Mouse (Mus musculus) CH12.LX (cell line): ENCODE results near the gene Lrrc9. TPM values are rescaled to one million over a fixed set of nuclear protein-coding genes. Genes with fewer than 3 reads are reported as not detected.

Experiments
- DNase-seq: peaks from one replicate; pipeline ENCODE4 v3.0.0-alpha.2; 2013; ENCODE audit errors: extremely low read depth
- H3K27ac ChIP-seq: 2 replicates; pipeline ENCODE4 v1.5.1; 2012; ENCODE audit warnings: low read depth, mild to moderate bottlenecking, control low read depth, moderate library complexity; ENCODE audit not compliant: insufficient read depth
- H3K27me3 ChIP-seq: replicated peaks from 2 replicates; pipeline ENCODE3; 2012; ENCODE audit warnings: inconsistent platforms
- H3K36me3 ChIP-seq, 2 experiments: replicated peaks in 1 of 2; 2 replicates each; pipeline versions ENCODE3 to v1.6.1; 2012; ENCODE audit warnings: inconsistent platforms in 1 of 2, low read length in 1 of 2, mild to moderate bottlenecking in 1 of 2, mixed read lengths in 1 of 2, moderate library complexity in 1 of 2; ENCODE audit not compliant: control insufficient read depth in 1 of 2, insufficient read depth in 1 of 2
- H3K4me1 ChIP-seq, 2 experiments: 2 replicates each; pipeline ENCODE4 v1.6.1; 2012; ENCODE audit warnings: inconsistent platforms in 1 of 2, moderate library complexity in 1 of 2; ENCODE audit not compliant: insufficient read depth in 2 of 2, control insufficient read depth in 1 of 2
- H3K4me2 ChIP-seq: 2 replicates; pipeline ENCODE4 v1.6.1; 2012; ENCODE audit warnings: low read depth, mild to moderate bottlenecking, control low read depth; ENCODE audit not compliant: poor library complexity, insufficient read depth, severe bottlenecking
- H3K4me3 ChIP-seq, 3 experiments: fragments of 150-350 bp in 1 of 3; sonication (generic) in 1 of 3; replicated peaks in 1 of 3; 2 replicates each; pipeline versions ENCODE3 to v1.5.1; 2011 to 2012; ENCODE audit warnings: low read depth in 2 of 3, low read length in 2 of 3, mild to moderate bottlenecking in 2 of 3, moderate library complexity in 2 of 3, control low read depth in 1 of 3, improper control_type of control experiment in 1 of 3, inconsistent platforms in 1 of 3, mixed read lengths in 1 of 3; ENCODE audit not compliant: poor library complexity in 1 of 3
- H3K79me2 ChIP-seq: replicated peaks from 2 replicates; pipeline ENCODE4 v1.6.1; 2012; ENCODE audit warnings: mild to moderate bottlenecking, moderate library complexity; ENCODE audit not compliant: control insufficient read depth, poor library complexity, insufficient read depth, severe bottlenecking; ENCODE audit errors: extremely low read depth
- H3K9ac ChIP-seq: 2 replicates; pipeline ENCODE4 v1.6.1; 2012; ENCODE audit warnings: low read depth, mild to moderate bottlenecking, control low read depth, moderate library complexity; ENCODE audit not compliant: insufficient read depth
- H3K9me3 ChIP-seq: replicated peaks from 2 replicates; pipeline ENCODE3; 2012; ENCODE audit warnings: low read length, inconsistent platforms, mixed read lengths
- BHLHE40 ChIP-seq: IDR thresholded peaks from 2 replicates; pipeline ENCODE4 v1.6.1; 2011; ENCODE audit warnings: mild to moderate bottlenecking, low read depth, low read length, improper control_type of control experiment
- CHD1 ChIP-seq: IDR thresholded peaks from 2 replicates; pipeline ENCODE4 v1.6.1; 2012; ENCODE audit warnings: low read depth, low read length, improper control_type of control experiment, inconsistent platforms
- E2F4 ChIP-seq: IDR thresholded peaks from 2 replicates; pipeline ENCODE4 v1.6.1; 2011; ENCODE audit warnings: low read depth, low read length, improper control_type of control experiment; ENCODE audit not compliant: insufficient replicate concordance
- ELF1 ChIP-seq: IDR thresholded peaks from 2 replicates; pipeline ENCODE4 v1.6.1; 2014; ENCODE audit warnings: low read depth, mild to moderate bottlenecking, inconsistent platforms, low read length, improper control_type of control experiment
- ETS1 ChIP-seq: conservative IDR thresholded peaks from 2 replicates; pipeline ENCODE4 v1.6.1; 2012; ENCODE audit warnings: low read depth, mild to moderate bottlenecking, inconsistent platforms, low read length, improper control_type of control experiment, moderate library complexity
- GABPA ChIP-seq: IDR thresholded peaks from 2 replicates; pipeline ENCODE4 v1.6.1; 2012; ENCODE audit warnings: low read depth, low read length, improper control_type of control experiment, inconsistent platforms; ENCODE audit not compliant: insufficient replicate concordance
- HCFC1 ChIP-seq: IDR thresholded peaks from 2 replicates; pipeline ENCODE4 v1.6.1; 2012; ENCODE audit warnings: low read depth, mild to moderate bottlenecking, inconsistent platforms, low read length, improper control_type of control experiment
- IRF4 ChIP-seq: IDR thresholded peaks from 2 replicates; pipeline ENCODE4 v1.6.1; 2014; ENCODE audit warnings: low read depth, mild to moderate bottlenecking, inconsistent platforms, low read length, improper control_type of control experiment
- JUND ChIP-seq: conservative IDR thresholded peaks from 2 replicates; pipeline ENCODE4 v1.6.1; 2011; ENCODE audit warnings: low read depth, low read length, improper control_type of control experiment
- KAT2A ChIP-seq: IDR thresholded peaks from 2 replicates; pipeline ENCODE4 v1.6.1; 2012; ENCODE audit warnings: low read length, improper control_type of control experiment, inconsistent platforms; ENCODE audit not compliant: insufficient replicate concordance
- MAFK ChIP-seq: IDR thresholded peaks from 2 replicates; pipeline ENCODE4 v1.6.1; 2011; ENCODE audit warnings: low read length, improper control_type of control experiment; ENCODE audit not compliant: insufficient replicate concordance
- MAX ChIP-seq: IDR thresholded peaks from 2 replicates; pipeline ENCODE4 v1.6.1; 2011; ENCODE audit warnings: low read length, improper control_type of control experiment
- MAZ ChIP-seq: IDR thresholded peaks from 2 replicates; pipeline ENCODE4 v1.6.1; 2012; ENCODE audit warnings: low read depth, mild to moderate bottlenecking, inconsistent platforms, low read length, improper control_type of control experiment, moderate library complexity
- MEF2A ChIP-seq: IDR thresholded peaks from 2 replicates; pipeline ENCODE4 v1.6.1; 2014; ENCODE audit warnings: low read depth, mild to moderate bottlenecking, inconsistent platforms, low read length, improper control_type of control experiment, borderline replicate concordance
- MXI1 ChIP-seq: IDR thresholded peaks from 2 replicates; pipeline ENCODE4 v1.6.1; 2011; ENCODE audit warnings: mild to moderate bottlenecking, low read depth, low read length, improper control_type of control experiment
- MYC ChIP-seq: IDR thresholded peaks from 2 replicates; pipeline ENCODE4 v1.6.1; 2011; ENCODE audit warnings: low read depth, mild to moderate bottlenecking, improper control_type of control experiment, low read length
- NELFE ChIP-seq: IDR thresholded peaks from 2 replicates; pipeline ENCODE4 v1.6.1; 2011; ENCODE audit warnings: low read depth, low read length, improper control_type of control experiment
- NRF1 ChIP-seq: IDR thresholded peaks from 2 replicates; pipeline ENCODE4 v1.6.1; 2014; ENCODE audit warnings: low read depth, mild to moderate bottlenecking, inconsistent platforms, low read length, improper control_type of control experiment, moderate library complexity
- PAX5 ChIP-seq: IDR thresholded peaks from 2 replicates; pipeline ENCODE4 v1.6.1; 2012; ENCODE audit warnings: low read length, inconsistent platforms, mixed read lengths
- POLR2A ChIP-seq: IDR thresholded peaks from 2 replicates; pipeline ENCODE4 v1.6.1; 2011; ENCODE audit warnings: low read depth, mild to moderate bottlenecking, improper control_type of control experiment, low read length
- RAD21 ChIP-seq: IDR thresholded peaks from 2 replicates; pipeline ENCODE4 v1.6.1; 2011; ENCODE audit warnings: low read depth, mild to moderate bottlenecking, low read length, improper control_type of control experiment, moderate library complexity
- SIN3A ChIP-seq: IDR thresholded peaks from 2 replicates; pipeline ENCODE4 v1.6.1; 2012; ENCODE audit warnings: low read length, improper control_type of control experiment, inconsistent platforms
- SMC3 ChIP-seq: IDR thresholded peaks from 2 replicates; pipeline ENCODE4 v1.6.1; 2011; ENCODE audit warnings: low read depth, low read length, improper control_type of control experiment
- TBP ChIP-seq: conservative IDR thresholded peaks from 2 replicates; pipeline ENCODE4 v1.6.1; 2011; ENCODE audit warnings: low read depth, low read length, improper control_type of control experiment
- TCF12 ChIP-seq: IDR thresholded peaks from 2 replicates; pipeline ENCODE4 v1.6.1; 2014; ENCODE audit warnings: low read depth, mild to moderate bottlenecking, inconsistent platforms, low read length, improper control_type of control experiment
- USF2 ChIP-seq: conservative IDR thresholded peaks from 2 replicates; pipeline ENCODE4 v1.6.1; 2011; ENCODE audit warnings: low read depth, low read length, improper control_type of control experiment
- ZMIZ1 ChIP-seq: IDR thresholded peaks from 2 replicates; pipeline ENCODE4 v1.6.1; 2012; ENCODE audit warnings: low read depth, mild to moderate bottlenecking, inconsistent platforms, low read length, improper control_type of control experiment
- ZNF384 ChIP-seq: IDR thresholded peaks from 2 replicates; pipeline ENCODE4 v1.6.1; 2012; ENCODE audit warnings: low read depth, low read length, improper control_type of control experiment, inconsistent platforms
- dilution Hi-C: fragments of 300-500 bp; cut with MboI; formaldehyde crosslinking; loops from 2 replicates; pipeline ENCODE4 v1.14.3; 2020; ENCODE audit warnings: low sequenced_read_pairs; ENCODE audit not compliant: extremely low pct_unique_long_range_greater_than_20kb, extremely low pct_ligation_motif_present
- in situ Hi-C: fragments of 300-500 bp; cut with MboI; formaldehyde crosslinking; loops from 3 replicates; pipeline ENCODE4 v1.14.3; 2019; ENCODE audit warnings: low sequenced_read_pairs, low pct_ligation_motif_present, low pct_unique_long_range_greater_than_20kb, mixed read lengths
- polyA plus RNA-seq: library from polyadenylated mRNA; unstranded; fragments of >175 nt; gene quantifications from 2 replicates; pipeline ENCODE4 v1.2.1, GENCODE M21; 2012; ENCODE audit warnings: low read depth; ENCODE audit not compliant: insufficient read length
- total RNA-seq, 2 experiments: library from RNA; depleted of rRNA; stranded (reverse); fragments of 300-350 nt in 1 of 2; fragments of >200 nt in 1 of 2; gene quantifications; 2 replicates each; pipeline ENCODE4 v1.2.3; 2012 to 2014

Lrrc9 gene
- total and polyA plus RNA-seq, 3 experiments: not detected

DNA sequence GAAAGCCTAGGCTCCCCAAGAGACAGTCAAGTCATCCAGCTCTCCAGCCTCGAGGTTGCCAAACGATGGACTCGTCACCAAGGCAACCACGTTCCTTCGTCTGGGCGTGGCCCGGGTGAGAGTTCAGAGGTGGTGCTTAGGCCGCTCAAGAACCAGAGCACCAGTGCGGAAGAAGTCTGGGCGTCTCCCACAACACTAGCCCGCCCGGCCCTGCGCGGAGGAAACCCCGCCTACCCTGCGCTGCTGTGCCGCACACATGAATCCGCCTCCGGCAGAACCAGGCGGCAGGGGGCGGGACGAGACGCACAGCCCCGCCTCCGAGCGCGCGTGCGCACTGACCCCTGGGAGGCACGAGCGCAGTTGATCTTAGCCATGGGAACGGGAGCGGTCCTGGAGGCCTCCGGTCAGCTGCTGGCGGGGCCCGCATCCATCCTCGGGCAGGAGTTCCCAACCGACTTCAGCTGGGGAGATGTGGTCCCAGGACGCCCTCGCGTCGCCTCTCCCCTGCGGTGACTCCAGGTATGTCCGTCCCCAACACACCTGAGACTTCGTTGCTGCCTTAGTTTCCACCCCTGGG lies 94.4 kb downstream of the Lrrc9 start, which contains the start of gene Pcnx4:
Pcnx4 (plus strand) TSS at position 363 of the 577 bp plus-strand sequence.
- in situ Hi-C loops: loop anchor here (25.0 kb wide), 2 partner anchors 126 to 451 kb away; partner anchors contain the start of gene Dhrs7
- DNase-seq: peak; percentile 89
- Histone ChIP-seq H3K9ac (peak within 1 kb of the TSS; percentile 47), H3K27me3 (no peaks in the 10 kb centered on the region), H3K9me3 (no peaks in the 10 kb centered on the region), H3K4me1 (no peaks in the 10 kb centered on the region; a peak in 1 of 4 replicates), H3K36me3 (peaks cover 0 to 6% of the 10 kb centered on the region in 2 experiments)
- TF ChIP-seq BHLHE40 (peak; percentile 59), RAD21 (no peak), TBP (0 out of 2 replicates have a peak, but pooled peaks have one; percentile 40), MXI1 (peak; percentile 80), MAX (peak; percentile 25; the same call in 1 of the 2 replicates), POLR2A (peak; percentile 67), SMC3 (no peak), HCFC1 (peak; percentile 47; the same call in 1 of the 2 replicates), SIN3A (peak; percentile 41; the same call in 1 of the 2 replicates), NELFE (0 out of 2 replicates have a peak, but pooled peaks have one; percentile 46), MYC (peak; percentile 27; the same call in 1 of the 2 replicates), USF2 (no peak), TCF12 (peak; percentile 72), MAFK (no peak), NRF1 (peak; percentile 87), ELF1 (peak; percentile 80)
- TF ChIP-seq, all 38 proteins: peak for 12
- H3K4me2 ChIP-seq: 0 out of 2 replicates have a peak within 1 kb of the TSS, but pooled peaks have one; percentile 14
- dilution Hi-C loops: no loop called here
- no peak within 1 kb of the TSS for H3K27ac ChIP-seq
- H3K79me2 ChIP-seq: no peaks in the 10 kb centered on the region
- peak within 1 kb of the TSS; percentile 57 to 64 (median 57) for H3K4me3 ChIP-seq

- in situ Hi-C loops (loop anchor here (25.0 kb wide), 2 partner anchors 124 to 449 kb away; partner anchors contain the start of gene Dhrs7), dilution Hi-C loops (no loop called here)
- DNase-seq: no peak
Observed at GRCm38 (mm10) chr12:72538571-72538970, 96.9 kb downstream of the Lrrc9 start.

More at GRCm38 (mm10) chr12:72538571-72538970, 96.9 kb downstream of the Lrrc9 start:
- H3K9ac ChIP-seq: no peak overlapping the region
- H3K27ac ChIP-seq: no peak overlapping the region
- no peaks in the 10 kb centered on the region; a peak in 1 of 4 replicates for H3K4me1 ChIP-seq
- H3K27me3 ChIP-seq: no peaks in the 10 kb centered on the region
- no peak overlapping the region for H3K4me2 ChIP-seq
- no peak overlapping the region for H3K4me3 ChIP-seq
- peaks cover 2 to 13% of the 10 kb centered on the region in 2 experiments for H3K36me3 ChIP-seq
- H3K79me2 ChIP-seq: no peaks in the 10 kb centered on the region
- H3K9me3 ChIP-seq: no peaks in the 10 kb centered on the region
- no peak for TF ChIP-seq MAFK
- TF ChIP-seq IRF4: no peak
- no peak for TF ChIP-seq PAX5
- TF ChIP-seq E2F4: no peak
- no peak for TF ChIP-seq TBP
- no peak for TF ChIP-seq JUND
- TF ChIP-seq ETS1: no peak
- no peak for TF ChIP-seq GABPA
- TF ChIP-seq KAT2A: no peak
- TF ChIP-seq ZMIZ1: no peak
- no peak for TF ChIP-seq MEF2A
- TF ChIP-seq SMC3: no peak
- TF ChIP-seq CHD1: no peak
- TF ChIP-seq ZNF384: no peak
- no peak for TF ChIP-seq NRF1
- TF ChIP-seq MAZ: no peak
- TF ChIP-seq POLR2A: no peak
